In the genomic region with DNA sequence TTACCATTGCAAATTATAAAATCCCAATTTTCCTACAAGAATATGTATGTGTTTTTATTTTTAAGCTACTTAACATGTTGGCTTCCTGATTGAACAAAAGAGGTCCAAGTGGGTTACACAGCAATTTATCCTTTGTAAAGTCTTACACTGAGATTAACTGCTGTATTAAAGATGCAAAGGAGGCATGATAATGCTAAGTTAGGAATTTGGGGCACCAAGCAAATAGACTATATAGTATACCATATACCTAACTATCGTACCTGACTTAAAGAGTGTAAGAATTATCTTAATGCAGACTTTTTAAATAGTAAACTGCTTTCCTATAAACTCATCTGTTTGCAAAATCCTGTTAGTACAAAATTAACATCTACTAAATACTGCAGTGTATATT, we compare ENCODE assay signal across 7 mouse cellular contexts. TPM values are rescaled to one million over a fixed set of nuclear protein-coding genes. Genes with fewer than 3 reads are reported as not detected.
DNase-seq lines count a peak whose midpoint lies in the region; ATAC-seq and TF ChIP-seq lines count a peak whose summit lies in the region.

No protein-coding gene starts in this region.

- peaks cover 24% of the 10 kb centered on the region for H3K4me1 ChIP-seq in forebrain, embryonic 12.5 days
- H3K4me1 ChIP-seq in hindbrain, postnatal 0 days (ENCODE audit: insufficient read depth, low read length): no peaks in the 10 kb centered on the region; the same call in 1 of the 2 replicates
- peaks cover 8% of the 10 kb centered on the region for H3K4me1 ChIP-seq in midbrain, embryonic 16.5 days (ENCODE audit: control insufficient read depth, insufficient read depth, low read length)

- WGBS in forebrain, embryonic 12.5 days: 66% methylated on average over 1 of the region's 1 CpGs
- 76% methylated on average over 1 of the region's 1 CpGs for WGBS in hindbrain, postnatal 0 days
- 79% methylated on average over 1 of the region's 1 CpGs for WGBS in midbrain, embryonic 16.5 days

- DNase-seq in layer of hippocampus, adult 2 months (ENCODE audit: low spot score in 2 of 2): no peak
- DNase-seq in layer of hippocampus, postnatal 10 days (ENCODE audit: low spot score in 2 of 2): no peak
- no peak for DNase-seq in hindbrain, postnatal 0 days (ENCODE audit: low spot score)
- no peak for DNase-seq in urinary bladder, adult 2 months (ENCODE audit: low spot score)
- DNase-seq in layer of hippocampus, postnatal 36 days: no peak

- peak overlapping the region; percentile 83; the same call in 1 of the 2 replicates for H3K27ac ChIP-seq in layer of hippocampus, adult 2 months
- H3K27ac ChIP-seq in forebrain, embryonic 12.5 days: no peak overlapping the region
- no peak overlapping the region for H3K27ac ChIP-seq in hindbrain, postnatal 0 days
- no peak overlapping the region for H3K27ac ChIP-seq in midbrain, embryonic 16.5 days (ENCODE audit: low read length)

- no peak for TF ChIP-seq CTCF in layer of hippocampus, adult 2 months (conservative IDR thresholded peaks at IDR 0.05)
- no peak for TF ChIP-seq CTCF in hindbrain, postnatal 0 days (IDR thresholded peaks at IDR 0.05; ENCODE audit: low read depth)

- peak overlapping the region; percentile 57 for H3K4me3 ChIP-seq in layer of hippocampus, adult 2 months
- H3K4me3 ChIP-seq in forebrain, embryonic 12.5 days (replicated peaks): no peak overlapping the region
- peak overlapping the region; percentile 36; the same call in 1 of the 2 replicates for H3K4me3 ChIP-seq in hindbrain, postnatal 0 days (ENCODE audit: low read length)
- H3K4me3 ChIP-seq in midbrain, embryonic 16.5 days (ENCODE audit: low read depth, low read length): peak overlapping the region; percentile 46

- no peaks in the 10 kb centered on the region for H3K36me3 ChIP-seq in forebrain, embryonic 12.5 days (replicated peaks)
- H3K36me3 ChIP-seq in hindbrain, postnatal 0 days (ENCODE audit: insufficient read depth, low read length): no peaks in the 10 kb centered on the region
- H3K36me3 ChIP-seq in midbrain, embryonic 16.5 days (ENCODE audit: control insufficient read depth, insufficient read depth, low read length): no peaks in the 10 kb centered on the region

- ATAC-seq in forebrain, embryonic 12.5 days (ENCODE audit: low FRiP score): peak; percentile 40; the same call in 1 of the 2 replicates
- ATAC-seq in hindbrain, postnatal 0 days: peak; percentile 48
- ATAC-seq in midbrain, embryonic 16.5 days: peak; percentile 61

- H3K4me2 ChIP-seq in forebrain, embryonic 12.5 days: peak overlapping the region; percentile 45
- peak overlapping the region; percentile 57 for H3K4me2 ChIP-seq in hindbrain, postnatal 0 days (ENCODE audit: low read depth, low read length)
- peak overlapping the region; percentile 54 for H3K4me2 ChIP-seq in midbrain, embryonic 16.5 days (ENCODE audit: low read length)

- H3K9ac ChIP-seq in forebrain, embryonic 12.5 days: peak overlapping the region; percentile 21; the same call in 1 of the 2 replicates
- no peak overlapping the region for H3K9ac ChIP-seq in hindbrain, postnatal 0 days (replicated peaks; ENCODE audit: low read length)
- H3K9ac ChIP-seq in midbrain, embryonic 16.5 days (ENCODE audit: low read depth, low read length): no peak overlapping the region

- no peaks in the 10 kb centered on the region for H3K27me3 ChIP-seq in forebrain, embryonic 12.5 days
- H3K27me3 ChIP-seq in hindbrain, postnatal 0 days (ENCODE audit: insufficient read depth, low read length): no peaks in the 10 kb centered on the region
- H3K27me3 ChIP-seq in midbrain, embryonic 16.5 days (ENCODE audit: control insufficient read depth, insufficient read depth, low read depth, low read length): no peaks in the 10 kb centered on the region

- H3K9me3 ChIP-seq in forebrain, embryonic 12.5 days: no peaks in the 10 kb centered on the region
- H3K9me3 ChIP-seq in hindbrain, postnatal 0 days (ENCODE audit: low read length): no peaks in the 10 kb centered on the region
- no peaks in the 10 kb centered on the region for H3K9me3 ChIP-seq in midbrain, embryonic 16.5 days (replicated peaks; ENCODE audit: control insufficient read depth, low read length, poor library complexity, severe bottlenecking)

RNA-seq across cellular contexts. Expression of gene Ankrd17, which starts 26.4 kb away (rescaled TPM):
- total RNA-seq in layer of hippocampus, adult 2 months (2021): 100 to 1,000 TPM; 110 to 118 TPM
- 100 to 1,000 TPM; 106 to 109 TPM for total RNA-seq in layer of hippocampus, postnatal 10 days (2021)
- polyA plus RNA-seq in forebrain, embryonic 12.5 days (2016; fragmentation: Nextera tagmentation; extraction: Ambion mirVana): 31.9 and 32.8 TPM in 2 replicates
- 61.1 and 62.8 TPM in 2 replicates for total RNA-seq in hindbrain, postnatal 0 days (2014; rRNA removed)
- polyA plus RNA-seq in hindbrain, postnatal 0 days (2015; fragmentation: Nextera tagmentation; extraction: Ambion mirVana): 21.1 and 23.2 TPM in 2 replicates
- 28.4 and 33.1 TPM in 2 replicates for polyA plus RNA-seq in midbrain, embryonic 16.5 days (2015; fragmentation: Nextera tagmentation; extraction: Ambion mirVana)
- 33.5 and 41.5 TPM in 2 replicates for polyA plus RNA-seq in urinary bladder, adult 2 months (2012; rRNA removed)
- total RNA-seq in layer of hippocampus, postnatal 36 days (2021): 100 to 1,000 TPM; 106 to 117 TPM

RNA-seq across cellular contexts. Expression of gene Gm9958, which starts 27.1 kb away (rescaled TPM):
- total RNA-seq in layer of hippocampus, adult 2 months (2021): 1 to 10 TPM; 2.6 to 2.8 TPM
- 1 to 10 TPM; 1.5 to 2.4 TPM for total RNA-seq in layer of hippocampus, postnatal 10 days (2021)
- polyA plus RNA-seq in forebrain, embryonic 12.5 days (2016; fragmentation: Nextera tagmentation; extraction: Ambion mirVana): 7.9 and 10.7 TPM in 2 replicates
- total RNA-seq in hindbrain, postnatal 0 days (2014; rRNA removed): 0.68 and 1.4 TPM in 2 replicates
- polyA plus RNA-seq in hindbrain, postnatal 0 days (2015; fragmentation: Nextera tagmentation; extraction: Ambion mirVana): 1.4 and 2.6 TPM in 2 replicates
- polyA plus RNA-seq in midbrain, embryonic 16.5 days (2015; fragmentation: Nextera tagmentation; extraction: Ambion mirVana): 4.8 and 5.4 TPM in 2 replicates
- polyA plus RNA-seq in urinary bladder, adult 2 months (2012; rRNA removed): 3.0 and 3.3 TPM in 2 replicates
- total RNA-seq in layer of hippocampus, postnatal 36 days (2021): 1 to 10 TPM; 2.1 to 2.6 TPM
